In the genomic region with DNA sequence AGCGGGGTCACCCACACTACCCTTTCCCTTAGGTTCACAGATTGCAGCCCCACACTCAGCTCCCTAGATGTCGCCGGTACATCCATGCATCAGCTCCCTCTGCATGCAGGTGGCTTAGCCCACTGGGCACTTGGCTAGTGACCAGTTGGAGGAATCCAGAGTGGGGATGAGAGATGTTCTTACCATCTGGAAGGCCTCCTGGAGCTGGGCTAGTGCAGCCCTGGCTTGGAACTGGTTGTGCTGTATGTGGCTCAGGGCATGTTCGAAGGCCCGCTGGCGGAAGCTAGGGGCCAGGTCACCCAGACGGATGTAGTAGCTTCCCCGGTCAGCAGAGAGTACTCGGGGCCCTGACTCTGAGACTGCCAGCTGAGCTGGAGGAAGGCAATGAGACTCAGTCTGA, we compare ENCODE assay signal across 25 mouse cellular contexts. TPM values are rescaled to one million over a fixed set of nuclear protein-coding genes. Genes with fewer than 3 reads are reported as not detected.
A peak's percentile ranks its signal among the peaks of the same experiment; 100 is the strongest.
DNase-seq lines count a peak whose midpoint lies in the region; ATAC-seq and TF ChIP-seq lines count a peak whose summit lies in the region.
"Had no signal": no experiment of that assay in that cellular context is flagged by ENCODE, and none has a peak within 500 bp of the region (broad histone marks: within the 10 kb centered on the region; RNA-seq: fewer than 3 reads in every experiment).

No protein-coding gene starts in this region.

- H3K9ac ChIP-seq in midbrain, embryonic 11.5 days (ENCODE audit: low read length) = no peak overlapping the region
- no peak overlapping the region for H3K9ac ChIP-seq in midbrain, postnatal 0 days (replicated peaks; ENCODE audit: low read length, poor library complexity, severe bottlenecking)
- H3K9ac ChIP-seq: embryonic facial prominence, embryonic 12.5 days; embryonic facial prominence, embryonic 15.5 days; forebrain, postnatal 0 days; heart, embryonic 13.5 days; hindbrain, embryonic 13.5 days; intestine, embryonic 15.5 days had no signal

- H3K9me3 ChIP-seq in midbrain, embryonic 11.5 days (ENCODE audit: control insufficient read depth, low read length) = no peaks in the 10 kb centered on the region
- no peaks in the 10 kb centered on the region for H3K9me3 ChIP-seq in midbrain, postnatal 0 days (ENCODE audit: low read length)
- H3K9me3 ChIP-seq: embryonic facial prominence, embryonic 12.5 days; embryonic facial prominence, embryonic 15.5 days; heart, embryonic 10.5 days; heart, embryonic 13.5 days; hindbrain, embryonic 10.5 days; hindbrain, embryonic 13.5 days; intestine, embryonic 15.5 days had no signal

- ATAC-seq in midbrain, embryonic 11.5 days (ENCODE audit: low FRiP score) = no peak
- ATAC-seq in midbrain, postnatal 0 days (ENCODE audit: low FRiP score) = no peak
- ATAC-seq: forebrain, embryonic 14.5 days; forebrain, postnatal 0 days; intestine, embryonic 15.5 days; Patski had no signal

- no peaks in the 10 kb centered on the region for H3K4me1 ChIP-seq in midbrain, embryonic 11.5 days (ENCODE audit: control insufficient read depth, insufficient read depth, low read length)
- no peaks in the 10 kb centered on the region for H3K4me1 ChIP-seq in midbrain, postnatal 0 days (ENCODE audit: insufficient read depth, low read length)
- H3K4me1 ChIP-seq: embryonic facial prominence, embryonic 12.5 days; embryonic facial prominence, embryonic 15.5 days; heart, embryonic 10.5 days; heart, embryonic 13.5 days; hindbrain, embryonic 10.5 days; hindbrain, embryonic 13.5 days; intestine, embryonic 15.5 days had no signal

- H3K27me3 ChIP-seq in midbrain, embryonic 11.5 days (ENCODE audit: control insufficient read depth, insufficient read depth, low read length) = no peaks in the 10 kb centered on the region
- H3K27me3 ChIP-seq in midbrain, postnatal 0 days (ENCODE audit: insufficient read depth, low read length) = no peaks in the 10 kb centered on the region
- H3K27me3 ChIP-seq: embryonic facial prominence, embryonic 12.5 days; embryonic facial prominence, embryonic 15.5 days; heart, embryonic 13.5 days; hindbrain, embryonic 13.5 days; intestine, embryonic 15.5 days; Patski had no signal

- 95% methylated on average over 9 of the region's 9 CpGs for WGBS in midbrain, embryonic 11.5 days
- 96% methylated on average over 9 of the region's 9 CpGs for WGBS in midbrain, postnatal 0 days

- H3K4me2 ChIP-seq in midbrain, embryonic 11.5 days = no peak overlapping the region
- no peak overlapping the region for H3K4me2 ChIP-seq in midbrain, postnatal 0 days (ENCODE audit: low read depth, low read length, poor library complexity, severe bottlenecking)
- H3K4me2 ChIP-seq: embryonic facial prominence, embryonic 12.5 days; embryonic facial prominence, embryonic 15.5 days; heart, embryonic 13.5 days; hindbrain, embryonic 13.5 days; intestine, embryonic 15.5 days had no signal

- no peak overlapping the region for H3K4me3 ChIP-seq in midbrain, embryonic 11.5 days (ENCODE audit: low read depth, low read length)
- H3K4me3 ChIP-seq in midbrain, postnatal 0 days (ENCODE audit: low read depth, low read length) = no peak overlapping the region
- H3K4me3 ChIP-seq: embryonic facial prominence, embryonic 12.5 days; embryonic facial prominence, embryonic 15.5 days; heart, embryonic 10.5 days; heart, embryonic 13.5 days; hindbrain, embryonic 10.5 days; hindbrain, embryonic 13.5 days; intestine, embryonic 15.5 days had no signal

- peak; percentile 24 for DNase-seq in adrenal gland, adult 2 months
- DNase-seq in adrenal gland, postnatal 10 days = no peak
- peak; percentile 42 for DNase-seq in gastrocnemius, postnatal 14 days
- no peak for DNase-seq in gastrocnemius, postnatal 25 days
- DNase-seq in heart, postnatal 4 days = peak; percentile 25
- no peak for DNase-seq in heart, adult 9 months (ENCODE audit: low spot score in 2 of 2)
- peak; percentile 33 for DNase-seq in midbrain, embryonic 11.5 days (ENCODE audit: low spot score, missing footprints)
- no peak for DNase-seq in midbrain, postnatal 0 days (ENCODE audit: low spot score)
- DNase-seq: cerebellum, adult 11 months; cerebellum, adult 2 months; cerebellum, adult 9-11 months; cerebellum, postnatal 25 days; forebrain, postnatal 0 days; kidney, adult 11 months had no signal

- intact Hi-C loops in gastrocnemius, postnatal 14 days (cut with DNase I; ENCODE audit: low total_unique reads) = no loop called here

- H3K27ac ChIP-seq in midbrain, embryonic 11.5 days (ENCODE audit: low read depth, low read length) = no peak overlapping the region
- no peak overlapping the region for H3K27ac ChIP-seq in midbrain, postnatal 0 days (ENCODE audit: low read depth, low read length)
- H3K27ac ChIP-seq: embryonic facial prominence, embryonic 12.5 days; embryonic facial prominence, embryonic 15.5 days; heart, embryonic 10.5 days; heart, embryonic 13.5 days; hindbrain, embryonic 10.5 days; hindbrain, embryonic 13.5 days; intestine, embryonic 15.5 days had no signal

- TF ChIP-seq CTCF in midbrain, postnatal 0 days (IDR thresholded peaks at IDR 0.05) = no peak

- H3K36me3 ChIP-seq in midbrain, embryonic 11.5 days (ENCODE audit: control insufficient read depth, insufficient read depth, low read length) = peaks cover 21% of the 10 kb centered on the region
- H3K36me3 ChIP-seq in midbrain, postnatal 0 days (ENCODE audit: insufficient read depth, low read length) = peaks cover 56% of the 10 kb centered on the region

RNA-seq across cellular contexts. Expression of a gene that starts 6.7 kb away (rescaled TPM):
- 100 to 1,000 TPM in 1 of 2 experiments, 10 to 100 TPM in 1; 92.6 to 121 TPM for total RNA-seq in adrenal gland, adult 2 months (2021)
- 100 and 184 TPM in 2 replicates for polyA plus RNA-seq in adrenal gland, adult 2 months (2012; rRNA removed)
- 10 to 100 TPM; 75.7 to 89.2 TPM for total RNA-seq in adrenal gland, postnatal 10 days (2021)
- 100 to 1,000 TPM; 127 to 310 TPM for total RNA-seq in gastrocnemius, postnatal 14 days (2021)
- 100 to 1,000 TPM; 177 to 234 TPM for total RNA-seq in gastrocnemius, postnatal 25 days (2021)
- total RNA-seq in heart, postnatal 4 days (2021) = 10 to 100 TPM; 71.5 to 79.8 TPM
- 0.05 and 0.07 TPM in 2 replicates for polyA plus RNA-seq in midbrain, embryonic 11.5 days (2014; fragmentation: Nextera tagmentation; extraction: Ambion mirVana)
- 0.42 and 0.55 TPM in 2 replicates for total RNA-seq in midbrain, postnatal 0 days (2014; rRNA removed)
- 0.04 and 0.05 TPM in 2 replicates for polyA plus RNA-seq in midbrain, postnatal 0 days (2015; fragmentation: Nextera tagmentation; extraction: Ambion mirVana)
- total RNA-seq: common myeloid progenitor, adult 5-6 weeks had no signal

RNA-seq across cellular contexts. Expression of a gene that starts 14.5 kb away (rescaled TPM):
- total RNA-seq in adrenal gland, adult 2 months (2021) = 10 to 100 TPM; 59.5 to 71.9 TPM
- polyA plus RNA-seq in adrenal gland, adult 2 months (2012; rRNA removed) = 42.9 and 91.7 TPM in 2 replicates
- total RNA-seq in adrenal gland, postnatal 10 days (2021) = 100 to 1,000 TPM; 102 to 111 TPM
- total RNA-seq in gastrocnemius, postnatal 14 days (2021) = 10 to 100 TPM; 17.6 to 48.3 TPM
- total RNA-seq in gastrocnemius, postnatal 25 days (2021) = 10 to 100 TPM; 27.7 to 29.0 TPM
- total RNA-seq in heart, postnatal 4 days (2021) = 10 to 100 TPM; 61.6 to 67.6 TPM
- 0.07 TPM in 1 of 2 replicates, not detected in the other for polyA plus RNA-seq in midbrain, embryonic 11.5 days (2014; fragmentation: Nextera tagmentation; extraction: Ambion mirVana)
- total RNA-seq in midbrain, postnatal 0 days (2014; rRNA removed) = 4.3 and 4.5 TPM in 2 replicates
- 4.8 and 5.9 TPM in 2 replicates for polyA plus RNA-seq in midbrain, postnatal 0 days (2015; fragmentation: Nextera tagmentation; extraction: Ambion mirVana)
- total RNA-seq: common myeloid progenitor, adult 5-6 weeks had no signal

RNA-seq across cellular contexts. Expression of a gene that starts 18.9 kb away (rescaled TPM):
- 10 to 100 TPM; 23.9 to 45.5 TPM for total RNA-seq in adrenal gland, adult 2 months (2021)
- 134 and 212 TPM in 2 replicates for polyA plus RNA-seq in adrenal gland, adult 2 months (2012; rRNA removed)
- total RNA-seq in adrenal gland, postnatal 10 days (2021) = 10 to 100 TPM; 41.0 to 55.6 TPM
- 1 to 10 TPM; 2.9 to 5.6 TPM for total RNA-seq in gastrocnemius, postnatal 14 days (2021)
- total RNA-seq in gastrocnemius, postnatal 25 days (2021) = 10 to 100 TPM; 13.4 to 24.9 TPM
- total RNA-seq in heart, postnatal 4 days (2021) = 1 to 10 TPM; 5.2 TPM
- polyA plus RNA-seq in midbrain, embryonic 11.5 days (2014; fragmentation: Nextera tagmentation; extraction: Ambion mirVana) = 0.15 TPM in 1 of 2 replicates, not detected in the other
- 0.47 and 0.49 TPM in 2 replicates for total RNA-seq in midbrain, postnatal 0 days (2014; rRNA removed)
- polyA plus RNA-seq in midbrain, postnatal 0 days (2015; fragmentation: Nextera tagmentation; extraction: Ambion mirVana) = 0.43 and 0.66 TPM in 2 replicates
- total RNA-seq: ES-E14; forebrain, postnatal 0 days had no signal
- polyA plus RNA-seq: forebrain, embryonic 14.5 days; heart, embryonic 10.5 days; heart, embryonic 13.5 days; hindbrain, embryonic 10.5 days; hindbrain, embryonic 13.5 days had no signal

RNA-seq across cellular contexts. Expression of a gene that starts 23.5 kb away (rescaled TPM):
- total RNA-seq in adrenal gland, adult 2 months (2021) = 10 to 100 TPM; 52.7 to 63.7 TPM
- 93.5 and 97.9 TPM in 2 replicates for polyA plus RNA-seq in adrenal gland, adult 2 months (2012; rRNA removed)
- total RNA-seq in adrenal gland, postnatal 10 days (2021) = 10 to 100 TPM; 45.3 to 54.0 TPM
- 10 to 100 TPM; 27.7 TPM for total RNA-seq in gastrocnemius, postnatal 14 days (2021)
- total RNA-seq in gastrocnemius, postnatal 25 days (2021) = 10 to 100 TPM; 21.5 to 24.2 TPM
- 10 to 100 TPM; 52.8 to 55.9 TPM for total RNA-seq in heart, postnatal 4 days (2021)
- polyA plus RNA-seq in midbrain, embryonic 11.5 days (2014; fragmentation: Nextera tagmentation; extraction: Ambion mirVana) = 104 and 121 TPM in 2 replicates
- total RNA-seq in midbrain, postnatal 0 days (2014; rRNA removed) = 59.6 and 72.1 TPM in 2 replicates
- 120 and 123 TPM in 2 replicates for polyA plus RNA-seq in midbrain, postnatal 0 days (2015; fragmentation: Nextera tagmentation; extraction: Ambion mirVana)

RNA-seq across cellular contexts. Expression of a gene that starts 28.1 kb away (rescaled TPM):
- 10 to 100 TPM; 83.2 to 83.8 TPM for total RNA-seq in adrenal gland, adult 2 months (2021)
- polyA plus RNA-seq in adrenal gland, adult 2 months (2012; rRNA removed) = 67.8 and 91.2 TPM in 2 replicates
- 10 to 100 TPM; 77.5 to 78.9 TPM for total RNA-seq in adrenal gland, postnatal 10 days (2021)
- total RNA-seq in gastrocnemius, postnatal 14 days (2021) = 10 to 100 TPM; 38.3 to 38.9 TPM
- 10 to 100 TPM; 42.7 to 46.1 TPM for total RNA-seq in gastrocnemius, postnatal 25 days (2021)
- total RNA-seq in heart, postnatal 4 days (2021) = 10 to 100 TPM; 50.8 to 57.5 TPM
- polyA plus RNA-seq in midbrain, embryonic 11.5 days (2014; fragmentation: Nextera tagmentation; extraction: Ambion mirVana) = 43.2 and 48.4 TPM in 2 replicates
- total RNA-seq in midbrain, postnatal 0 days (2014; rRNA removed) = 76.9 and 123 TPM in 2 replicates
- 84.8 and 89.9 TPM in 2 replicates for polyA plus RNA-seq in midbrain, postnatal 0 days (2015; fragmentation: Nextera tagmentation; extraction: Ambion mirVana)

Comparison
In these comparisons a context has a peak if more than half of its experiments do, and no peak if none do; other contexts are left out.
1. DNase-seq: peak in adrenal gland, adult 2 months (single experiment), gastrocnemius, postnatal 14 days (single experiment), heart, postnatal 4 days (single experiment) and midbrain, embryonic 11.5 days (single experiment); none in adrenal gland, postnatal 10 days (single experiment), gastrocnemius, postnatal 25 days (single experiment), heart, adult 9 months (0 of 2) and midbrain, postnatal 0 days (single experiment).
2. RNA of a gene that starts 6.7 kb away (total RNA-seq): 127 to 310 TPM in gastrocnemius, postnatal 14 days, 177 to 234 TPM in gastrocnemius, postnatal 25 days, 92.6 to 121 TPM in adrenal gland, adult 2 months, 75.7 to 89.2 TPM in adrenal gland, postnatal 10 days and 71.5 to 79.8 TPM in heart, postnatal 4 days; 0.42 to 0.55 TPM in midbrain, postnatal 0 days; every median in the first group is over 10 times any median in the second.